10 mouse cellular contexts compared by ENCODE assay signal in the genomic region with DNA sequence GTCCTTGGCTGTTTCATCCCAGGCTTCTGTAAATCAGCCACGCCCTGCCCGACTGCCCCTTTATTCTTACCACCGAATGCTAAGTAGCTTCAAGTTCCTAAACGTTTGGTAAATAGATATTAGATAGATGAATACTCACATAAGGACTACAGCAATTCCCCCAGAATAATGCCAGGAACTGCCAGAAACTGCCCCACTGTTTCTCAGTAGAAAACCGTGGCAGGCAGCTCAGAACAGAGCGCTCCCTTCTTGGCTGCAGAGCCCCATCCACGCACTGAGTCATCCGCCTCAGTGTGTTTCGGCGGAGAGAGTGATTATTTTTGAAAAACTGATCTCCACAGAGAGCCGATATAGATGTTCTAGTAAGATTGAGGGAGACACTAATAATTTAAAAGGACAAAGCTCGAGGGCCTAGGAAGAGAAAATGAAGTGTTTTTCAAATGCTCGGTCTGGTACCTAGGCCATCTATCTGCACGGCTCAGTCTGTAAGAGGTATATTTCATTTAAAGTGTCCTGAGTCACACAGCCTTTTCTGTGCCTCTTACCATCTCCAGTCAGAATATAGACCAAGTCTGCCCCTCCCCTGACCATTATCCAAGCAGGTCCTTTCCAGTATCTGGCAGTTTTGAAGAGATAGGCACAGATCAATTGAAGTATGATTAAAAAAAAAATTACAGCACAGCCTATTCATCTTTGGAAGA.
DNase-seq lines count a peak whose midpoint lies in the region; ATAC-seq lines count a peak whose summit lies in the region.
"Had no signal": no experiment of that assay in that cellular context is flagged by ENCODE, and none has a peak within 500 bp of the region (broad histone marks: within the 10 kb centered on the region; RNA-seq: fewer than 3 reads in every experiment).

No protein-coding gene starts in this region.

- peak; percentile 94 for ATAC-seq in frontal cortex, adult (ENCODE audit: low TSS enrichment)
- 0 out of 2 replicates have a peak, but pooled peaks have one; percentile 27 for ATAC-seq in midbrain, embryonic 13.5 days
- ATAC-seq in midbrain, embryonic 14.5 days (ENCODE audit: low FRiP score, low TSS enrichment) = no peak

- H3K36me3 ChIP-seq in midbrain, embryonic 13.5 days = no peaks in the 10 kb centered on the region
- H3K36me3 ChIP-seq in midbrain, embryonic 14.5 days (ENCODE audit: control insufficient read depth, insufficient read depth, low read length) = no peaks in the 10 kb centered on the region

- 78% methylated on average over 14 of the region's 14 CpGs for WGBS in midbrain, embryonic 13.5 days
- 73% methylated on average over 14 of the region's 14 CpGs for WGBS in midbrain, embryonic 14.5 days

- peaks cover 3% of the 10 kb centered on the region for H3K4me1 ChIP-seq in midbrain, embryonic 13.5 days (replicated peaks)
- no peaks in the 10 kb centered on the region; the same call in 1 of the 2 replicates for H3K4me1 ChIP-seq in midbrain, embryonic 14.5 days (ENCODE audit: control insufficient read depth, insufficient read depth, low read length)

- H3K27ac ChIP-seq in midbrain, embryonic 13.5 days = no peak overlapping the region
- no peak overlapping the region for H3K27ac ChIP-seq in midbrain, embryonic 14.5 days (replicated peaks; ENCODE audit: low read depth, low read length)

- no peak for DNase-seq in frontal cortex, postnatal 10 days (ENCODE audit: low spot score in 2 of 2)
- DNase-seq in midbrain, embryonic 14.5 days = no peak
- DNase-seq in layer of hippocampus, postnatal 10 days (ENCODE audit: low spot score in 2 of 2) = peak; percentile 19 to 32
- DNase-seq in right cerebral cortex, postnatal 25 days = peak; percentile 73
- no peak for DNase-seq in cerebellum, postnatal 4 days (ENCODE audit: low spot score in 2 of 2)
- DNase-seq in gastrocnemius, adult 18-20 months (ENCODE audit: low spot score) = no peak
- DNase-seq: cerebellum, adult 2 months had no signal

- no peaks in the 10 kb centered on the region for H3K27me3 ChIP-seq in midbrain, embryonic 13.5 days
- H3K27me3 ChIP-seq in midbrain, embryonic 14.5 days (ENCODE audit: control insufficient read depth, insufficient read depth, low read length) = no peaks in the 10 kb centered on the region

- H3K9me3 ChIP-seq in midbrain, embryonic 13.5 days = no peaks in the 10 kb centered on the region
- H3K9me3 ChIP-seq in midbrain, embryonic 14.5 days (ENCODE audit: control insufficient read depth, low read length) = no peaks in the 10 kb centered on the region

- no peak overlapping the region for H3K9ac ChIP-seq in midbrain, embryonic 13.5 days (replicated peaks)
- no peak overlapping the region for H3K9ac ChIP-seq in midbrain, embryonic 14.5 days (replicated peaks; ENCODE audit: low read length)

- H3K4me2 ChIP-seq in midbrain, embryonic 13.5 days (replicated peaks) = no peak overlapping the region
- H3K4me2 ChIP-seq in midbrain, embryonic 14.5 days (ENCODE audit: low read length) = no peak overlapping the region
- H3K4me2 ChIP-seq: liver, embryonic 11.5 days had no signal

- H3K4me3 ChIP-seq in midbrain, embryonic 13.5 days (replicated peaks) = no peak overlapping the region
- H3K4me3 ChIP-seq in midbrain, embryonic 14.5 days (replicated peaks; ENCODE audit: low read depth, low read length) = no peak overlapping the region

Comparison
In these comparisons a context has a peak if more than half of its experiments do, and no peak if none do; other contexts are left out.
1. DNase-seq: peak in layer of hippocampus, postnatal 10 days (2 of 2) and right cerebral cortex, postnatal 25 days (single experiment); none in frontal cortex, postnatal 10 days (0 of 2), midbrain, embryonic 14.5 days (single experiment), cerebellum, postnatal 4 days (0 of 2) and gastrocnemius, adult 18-20 months (single experiment).